Mouse (Mus musculus) liver, postnatal 0 days (tissue): ENCODE measurements around the gene Dera.

Experiments used
- CTCF ChIP-seq: sonication (generic); IDR thresholded peaks from 2 replicates; pipeline ENCODE4 v1.5.1; 2016; ENCODE audit warnings: antibody characterized with exemption, low read depth
- EP300 ChIP-seq: IDR thresholded peaks from 2 replicates; pipeline ENCODE4 v1.6.1; 2016; ENCODE audit warnings: antibody characterized with exemption, low read depth, mild to moderate bottlenecking

DNA sequence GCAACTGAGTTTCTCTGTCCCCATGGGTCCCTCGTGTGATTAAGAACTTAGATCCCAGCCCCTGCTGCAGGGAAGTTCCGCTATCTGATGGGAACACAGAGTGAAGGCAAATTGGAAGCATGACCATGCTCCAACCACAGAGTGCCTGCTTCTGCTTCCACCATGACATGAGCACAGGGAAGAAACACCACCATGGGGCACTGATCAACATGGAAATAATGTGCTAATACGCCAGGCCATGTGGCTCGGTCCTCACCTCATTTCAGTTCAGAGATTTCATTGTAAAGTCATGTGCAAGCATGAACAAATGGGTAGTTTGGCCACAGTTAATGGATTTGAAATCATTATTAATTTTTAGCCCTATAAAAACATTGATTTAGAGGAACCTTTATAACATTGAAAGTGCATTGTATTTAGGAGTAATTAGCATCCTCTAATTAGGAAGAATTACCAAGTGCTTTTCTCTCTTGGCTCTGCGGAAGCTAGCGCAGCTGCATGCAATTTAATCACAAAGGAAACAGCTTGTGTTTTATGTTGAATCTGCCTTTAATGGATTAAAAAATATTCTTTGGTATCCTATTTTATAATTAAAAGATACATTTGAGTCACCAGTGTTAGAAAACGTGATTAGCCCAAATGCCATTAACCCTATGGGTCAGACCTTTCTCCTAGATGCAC, 115.7 kb downstream of the Dera start:
- TF ChIP-seq EP300 (no peak), CTCF (no peak)
